Mouse (Mus musculus): ENCODE measurements at regions not wholly inside any gene's neighbourhood (a gene's known extent, or its start where the extent isn't known, plus 50 kb on each side); places are given as distances from the start of the nearest gene placed in this dataset.
"Not testable (repeated sequence)": the region's sequence is repeated elsewhere in the genome, so short reads cannot be mapped to it uniquely, and the experiment has no call there.

DNA sequence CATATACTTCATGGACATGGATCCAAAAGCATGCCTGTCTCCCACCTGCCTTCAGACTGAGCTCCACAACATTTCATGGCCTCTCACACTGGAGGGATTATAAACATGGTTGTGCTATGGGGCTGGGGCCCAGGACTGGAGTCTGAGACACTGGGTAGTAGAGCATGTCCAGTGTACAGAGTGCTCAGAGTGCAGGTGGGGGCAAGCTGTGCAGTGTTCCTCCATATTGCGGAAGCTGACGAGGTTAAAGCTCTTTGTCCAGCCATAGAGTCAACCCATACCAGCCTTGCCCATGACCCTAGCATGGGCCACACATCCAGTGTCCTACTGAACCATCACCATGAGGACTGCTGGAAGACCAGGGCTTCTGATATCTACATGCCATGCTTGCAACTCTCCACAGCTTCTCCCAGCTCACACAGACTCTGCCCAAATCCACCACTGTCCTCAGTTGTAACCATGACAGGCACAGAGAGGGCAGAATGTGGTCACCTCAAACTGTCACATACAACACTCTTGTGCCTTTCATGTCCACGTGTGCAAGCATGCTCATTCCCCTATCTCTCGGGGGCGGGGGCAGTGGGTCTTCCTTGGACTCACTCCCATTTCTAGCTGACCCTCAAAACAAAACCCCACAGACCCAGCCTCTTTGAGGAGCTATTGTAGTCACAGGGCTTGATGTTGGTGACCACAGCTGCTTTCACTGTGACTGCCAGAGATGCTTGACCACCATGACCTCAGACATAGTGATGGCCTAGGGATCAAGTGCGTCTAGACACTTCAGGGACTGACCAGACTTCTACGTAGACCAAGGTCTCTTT, 55.9 kb downstream of the Tmem121 start:
- DNase-seq (ENCODE audit: low spot score in 2 of 2) = no peak

GRCm38 (mm10) chr12:113242194-113242510, 56.4 kb downstream of the Tmem121 start:
- no peak for DNase-seq (ENCODE audit: low spot score in 2 of 2)

- no peak for DNase-seq (ENCODE audit: low spot score in 2 of 2)
These were observed 59.0 kb downstream of the Tmem121 start for GRCm38 (mm10) chr12:113244685-113245084.

- not testable (repeated sequence) for DNase-seq (ENCODE audit: low spot score in 2 of 2)
These were observed 68.0 kb downstream of the Tmem121 start for GRCm38 (mm10) chr12:113253446-113254424.

DNA sequence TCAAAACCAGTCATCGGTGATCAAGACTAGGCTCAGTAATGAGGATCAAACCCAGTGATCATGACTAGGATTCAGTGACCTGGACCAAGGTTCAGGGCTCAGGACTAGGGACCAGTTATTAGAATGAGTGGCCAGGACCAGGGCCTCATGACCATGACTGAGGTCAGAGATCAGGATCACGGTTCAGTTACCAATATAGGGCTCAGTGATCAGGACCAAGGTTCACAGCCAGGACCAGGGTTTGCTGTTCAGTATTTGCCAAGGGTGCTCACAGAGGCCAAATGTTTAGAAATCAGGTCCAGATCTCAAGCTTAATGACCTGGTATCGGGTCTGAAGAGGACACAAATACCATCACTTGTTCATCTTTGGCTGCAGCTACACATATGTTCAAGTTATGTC, 69.6 kb downstream of the Tmem121 start:
- no peak for DNase-seq (ENCODE audit: low spot score in 2 of 2)

GRCm38 (mm10) chr12:113256628-113257027, 70.9 kb downstream of the Tmem121 start:
- DNase-seq (ENCODE audit: low spot score in 2 of 2) = no peak

- no peak for DNase-seq (ENCODE audit: low spot score in 2 of 2)
These were observed 71.5 kb downstream of the Tmem121 start for GRCm38 (mm10) chr12:113257243-113257642.

- no peak for DNase-seq (ENCODE audit: low spot score in 2 of 2)
These were observed 73.7 kb downstream of the Tmem121 start for GRCm38 (mm10) chr12:113259476-113259875.

DNA sequence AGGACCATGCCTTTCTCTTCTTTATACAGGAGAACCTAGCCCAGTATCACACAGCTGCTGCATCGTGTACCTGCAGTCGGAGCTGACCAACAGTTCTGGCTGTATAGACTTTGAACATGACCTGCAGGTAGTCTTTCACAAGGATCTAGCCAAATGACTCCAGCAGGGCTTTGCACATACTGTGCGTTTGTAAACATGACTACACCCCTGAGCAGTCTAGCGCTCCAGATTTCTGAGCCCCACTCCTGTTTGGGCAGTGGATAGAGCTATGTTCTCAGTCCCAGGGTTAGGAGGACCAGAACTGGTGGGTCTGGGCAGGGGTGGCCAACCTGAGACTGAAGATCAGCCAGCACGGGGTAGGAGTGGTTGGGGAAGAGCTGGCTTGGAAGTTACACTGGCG, 74.6 kb downstream of the Tmem121 start:
- DNase-seq (ENCODE audit: low spot score in 2 of 2) = no peak

DNA sequence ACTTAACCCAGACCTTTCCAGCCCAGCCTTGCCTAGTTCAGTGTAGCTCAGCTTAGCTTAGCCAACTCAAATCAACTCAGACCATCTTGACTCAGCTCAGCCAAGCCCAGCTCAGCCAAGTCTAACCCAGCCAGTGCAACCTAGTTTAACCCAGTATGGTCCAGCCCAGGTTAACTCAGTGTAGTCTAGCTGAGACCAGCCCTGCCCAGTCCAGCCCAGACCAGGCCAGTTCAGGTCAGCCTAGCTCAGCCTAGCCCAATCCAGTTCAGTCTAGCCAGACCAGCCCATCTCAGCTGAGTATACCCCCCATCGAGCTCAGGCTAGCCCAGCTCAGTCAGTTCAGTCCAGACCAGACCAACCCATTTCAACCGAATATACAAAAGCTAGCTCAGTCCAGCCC, 90.2 kb downstream of the Tmem121 start:
- DNase-seq (ENCODE audit: low spot score in 2 of 2) = no peak

DNA sequence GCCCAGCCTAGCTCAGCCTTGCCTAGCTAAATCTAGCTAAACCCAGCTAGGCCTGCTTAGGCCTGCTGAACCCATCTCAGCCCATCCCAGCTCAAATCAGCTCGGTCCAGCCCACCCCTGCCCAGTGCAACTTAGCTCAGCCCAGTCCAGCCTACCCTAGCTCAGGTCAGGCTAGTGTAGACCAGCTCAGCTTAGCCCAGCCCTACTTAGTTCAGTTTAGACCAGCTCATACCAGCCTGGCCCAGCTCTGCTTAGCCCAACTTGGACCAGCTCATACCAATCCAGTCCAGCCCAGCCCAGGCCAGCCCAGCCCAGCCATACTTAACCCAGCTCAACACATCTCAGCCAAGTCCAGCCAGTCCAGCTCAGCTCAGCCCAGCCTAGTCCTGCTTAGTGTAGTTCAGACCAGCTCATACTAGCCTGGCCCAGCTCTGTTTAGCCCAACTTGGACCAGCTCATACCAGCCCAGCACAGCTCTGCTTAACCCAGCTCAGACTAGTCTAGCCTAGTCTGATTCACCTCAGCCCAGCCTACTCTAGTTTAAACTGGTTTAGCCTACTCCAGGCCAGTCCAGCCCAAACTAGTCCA, 90.7 kb downstream of the Tmem121 start:
- DNase-seq (ENCODE audit: low spot score in 2 of 2) = no peak

DNA sequence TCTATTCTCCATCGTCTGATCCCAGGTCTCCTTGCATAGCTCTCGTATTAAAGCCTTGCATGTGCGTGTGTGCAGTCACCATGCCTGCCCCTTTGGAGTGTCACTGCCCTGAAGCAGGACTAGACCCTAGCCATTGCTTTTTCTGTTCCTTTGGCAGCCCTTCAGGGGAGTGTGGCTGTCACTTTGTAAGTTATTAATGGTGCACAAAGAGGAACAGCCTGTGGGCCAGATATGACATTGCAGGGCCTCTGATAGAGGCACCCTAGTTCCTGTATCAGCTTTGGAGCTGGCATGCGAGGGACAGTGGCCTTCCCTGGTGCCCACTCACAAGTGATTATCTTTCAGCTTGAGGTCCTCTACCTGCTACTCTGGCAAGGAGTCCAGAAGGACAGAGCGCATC, 92.0 kb downstream of the Tmem121 start:
- no peak for DNase-seq (ENCODE audit: low spot score in 2 of 2)

GRCm38 (mm10) chr12:113292029-113292809, 106.5 kb downstream of the Tmem121 start:
- DNase-seq (ENCODE audit: low spot score in 2 of 2) = no peak

DNA sequence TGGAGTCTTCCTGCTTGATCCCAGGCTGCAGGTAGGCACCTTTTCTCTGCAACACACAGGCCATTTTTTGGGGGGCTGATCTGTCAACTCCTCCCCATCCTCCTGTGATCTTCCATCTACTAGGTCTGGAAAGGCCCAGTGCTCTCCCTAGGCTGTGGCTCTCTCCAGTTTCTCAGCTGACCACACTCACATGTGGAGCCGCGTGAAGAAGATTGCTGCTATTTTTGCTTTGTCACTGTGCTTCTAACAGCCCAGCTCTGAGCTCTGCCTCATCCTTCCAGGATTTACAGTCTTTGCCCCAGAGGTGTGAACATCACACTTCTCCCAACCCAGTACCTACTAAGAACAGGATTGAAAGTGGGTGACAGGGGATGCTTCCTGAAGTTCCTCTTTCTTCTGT, 110.2 kb downstream of the Tmem121 start:
- DNase-seq (ENCODE audit: low spot score in 2 of 2) = no peak

GRCm38 (mm10) chr12:113305973-113306372, 120.2 kb downstream of the Tmem121 start:
- no peak for DNase-seq (ENCODE audit: low spot score in 2 of 2)

- DNase-seq (ENCODE audit: low spot score in 2 of 2) = no peak
These were observed 127.6 kb downstream of the Tmem121 start for GRCm38 (mm10) chr12:113313319-113313718.

DNA sequence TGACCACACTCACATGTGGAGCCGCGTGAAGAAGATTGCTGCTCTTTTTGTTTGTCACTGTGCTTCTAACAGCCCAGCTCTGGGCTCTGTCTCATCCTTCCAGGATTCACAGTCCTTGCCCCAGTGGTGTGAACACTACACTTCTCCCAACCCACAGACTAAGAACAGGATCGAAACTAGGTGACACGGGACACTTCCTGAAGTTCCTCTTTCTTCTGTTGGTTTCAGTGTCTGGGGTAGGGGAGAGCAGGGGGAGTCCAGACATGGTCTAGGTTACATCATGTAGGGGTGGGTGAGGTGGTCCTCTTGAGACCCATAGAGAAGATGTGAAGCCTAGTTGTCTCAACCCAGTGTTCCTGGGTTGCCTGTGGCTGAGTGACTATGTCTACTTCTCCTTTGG, 128.9 kb downstream of the Tmem121 start:
- DNase-seq (ENCODE audit: low spot score in 2 of 2) = no peak

DNA sequence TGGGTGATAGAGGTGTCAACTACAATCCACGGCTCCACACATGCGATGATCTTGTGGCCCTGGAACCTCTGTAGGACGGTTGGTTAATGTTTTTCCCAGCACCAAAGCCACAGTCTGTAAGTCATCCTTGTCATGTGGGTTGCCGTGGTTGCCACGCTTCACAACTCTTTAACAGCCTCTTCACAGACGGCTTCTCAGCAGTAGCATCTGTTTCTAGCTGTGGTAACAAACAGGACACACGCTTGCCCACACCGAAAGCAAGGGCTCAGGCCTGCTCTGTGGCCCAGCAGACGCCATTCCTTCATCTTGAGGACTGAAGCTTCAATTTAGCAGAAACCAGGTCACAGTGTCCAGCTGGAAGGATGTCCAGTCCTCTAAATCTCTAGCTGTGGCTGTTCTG, 135.4 kb downstream of the Tmem121 start:
- no peak for DNase-seq (ENCODE audit: low spot score in 2 of 2)

- no peak for DNase-seq (ENCODE audit: low spot score in 2 of 2)
These were observed 136.4 kb downstream of the Tmem121 start for GRCm38 (mm10) chr12:113322173-113322572.

- no peak for DNase-seq (ENCODE audit: low spot score in 2 of 2)
These were observed 142.1 kb downstream of the Tmem121 start for GRCm38 (mm10) chr12:113327851-113328250.

GRCm38 (mm10) chr12:113330266-113330665, 144.5 kb downstream of the Tmem121 start:
- DNase-seq (ENCODE audit: low spot score in 2 of 2) = no peak
